Mouse (Mus musculus): ENCODE measurements around the gene Klhl10.

GRCm38 (mm10) chr11:100398517-100398916 lies 43.2 kb upstream of the Klhl10 start:
- TF ChIP-seq CTCF (IDR thresholded peaks at IDR 0.05; ENCODE audit: low read depth, low read length), result no peak
- no peak for TF ChIP-seq TAL1 (conservative IDR thresholded peaks at IDR 0.05; ENCODE audit: low read depth, low read length)
